Mouse (Mus musculus): ENCODE data around the gene Polr2j. TPM values are rescaled to one million over a fixed set of nuclear protein-coding genes. Genes with fewer than 3 reads are reported as not detected.

Polr2j gene
- polyA plus RNA-seq (2014; fragmentation: Illumina TruSeq; extraction: RNeasy Lipid Tissue Mini Kit (QIAGEN cat#74804); ENCODE audit: low read depth, low replicate concordance): 3.4 TPM

GRCm38 (mm10) chr5:136115891-136116783 is at the start of gene Polr2j:
Polr2j (plus strand) TSS chr5:136116631.

DNA sequence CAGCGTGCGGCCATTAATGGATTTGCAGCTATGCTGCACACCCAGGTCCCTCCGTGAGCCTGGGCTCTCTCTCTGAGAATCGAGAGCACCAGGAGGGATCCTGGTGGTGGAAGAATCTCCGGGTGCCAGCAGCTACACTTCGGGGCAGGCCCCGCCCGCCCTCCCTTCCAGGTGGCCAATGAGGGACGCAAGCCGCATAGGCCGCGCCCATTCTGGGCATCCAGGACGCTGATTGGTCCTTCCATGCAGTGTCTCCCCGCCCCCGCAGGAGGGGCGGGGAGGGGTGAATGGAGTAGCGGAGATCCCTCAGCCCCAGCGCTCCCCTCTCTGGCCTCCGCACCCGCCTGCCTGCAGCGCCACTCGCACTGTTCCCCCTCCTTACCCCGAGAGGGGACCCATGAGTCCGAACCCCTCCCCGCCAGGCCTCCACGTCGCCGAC is 32.7 kb upstream of the Polr2j start, which contains the start of gene Rasa4:
Gene Rasa4, plus strand, starts transcription at position 248 of the 439 bp plus-strand sequence.

GRCm38 (mm10) chr5:136135571-136136291 is 19.3 kb downstream of the Polr2j start, which contains the start of the genes Lrwd1 and Alkbh4:
Lrwd1 (minus strand) TSS chr5:136136074.
Alkbh4 (plus strand) TSS chr5:136136146.

GRCm38 (mm10) chr5:136170512-136171362 is 54.3 kb downstream of the Polr2j start, which contains the start of gene Orai2:
Orai2 (minus strand) TSS chr5:136170713.

Other genes starting within 250 kb of the Polr2j start
- gene Hspb1, start 228.7 kb upstream of the Polr2j start, polyA plus RNA-seq (2014; fragmentation: Illumina TruSeq; extraction: RNeasy Lipid Tissue Mini Kit (QIAGEN cat#74804); ENCODE audit: low read depth, low replicate concordance): 1.6 TPM
- 60.7 TPM for gene Ywhag, start 182.0 kb upstream of the Polr2j start, polyA plus RNA-seq (2014; fragmentation: Illumina TruSeq; extraction: RNeasy Lipid Tissue Mini Kit (QIAGEN cat#74804); ENCODE audit: low read depth, low replicate concordance)
- gene Ssc4d, start 142.1 kb upstream of the Polr2j start, polyA plus RNA-seq (2014; fragmentation: Illumina TruSeq; extraction: RNeasy Lipid Tissue Mini Kit (QIAGEN cat#74804); ENCODE audit: low read depth, low replicate concordance): 1.7 TPM
- gene Zp3, start 136.5 kb upstream of the Polr2j start, polyA plus RNA-seq (2014; fragmentation: Illumina TruSeq; extraction: RNeasy Lipid Tissue Mini Kit (QIAGEN cat#74804); ENCODE audit: low read depth, low replicate concordance): not detected
- gene Dtx2, start 121.8 kb upstream of the Polr2j start, polyA plus RNA-seq (2014; fragmentation: Illumina TruSeq; extraction: RNeasy Lipid Tissue Mini Kit (QIAGEN cat#74804); ENCODE audit: low read depth, low replicate concordance): 0.16 TPM
- 0.38 TPM for gene Upk3b, start 78.1 kb upstream of the Polr2j start, polyA plus RNA-seq (2014; fragmentation: Illumina TruSeq; extraction: RNeasy Lipid Tissue Mini Kit (QIAGEN cat#74804); ENCODE audit: low read depth, low replicate concordance)
- gene Upk3bl, start 62.1 kb upstream of the Polr2j start, polyA plus RNA-seq (2014; fragmentation: Illumina TruSeq; extraction: RNeasy Lipid Tissue Mini Kit (QIAGEN cat#74804); ENCODE audit: low read depth, low replicate concordance): not detected
- 3.8 TPM for gene Rasa4, start 32.7 kb upstream of the Polr2j start, polyA plus RNA-seq (2014; fragmentation: Illumina TruSeq; extraction: RNeasy Lipid Tissue Mini Kit (QIAGEN cat#74804); ENCODE audit: low read depth, low replicate concordance)
- gene Lrwd1, start 19.4 kb downstream of the Polr2j start, polyA plus RNA-seq (2014; fragmentation: Illumina TruSeq; extraction: RNeasy Lipid Tissue Mini Kit (QIAGEN cat#74804); ENCODE audit: low read depth, low replicate concordance): 0.88 TPM
- gene Alkbh4, start 19.5 kb downstream of the Polr2j start, polyA plus RNA-seq (2014; fragmentation: Illumina TruSeq; extraction: RNeasy Lipid Tissue Mini Kit (QIAGEN cat#74804); ENCODE audit: low read depth, low replicate concordance): 0.41 TPM
- 4.1 TPM for gene Orai2, start 54.1 kb downstream of the Polr2j start, polyA plus RNA-seq (2014; fragmentation: Illumina TruSeq; extraction: RNeasy Lipid Tissue Mini Kit (QIAGEN cat#74804); ENCODE audit: low read depth, low replicate concordance)
- gene Prkrip1, start 82.3 kb downstream of the Polr2j start, polyA plus RNA-seq (2014; fragmentation: Illumina TruSeq; extraction: RNeasy Lipid Tissue Mini Kit (QIAGEN cat#74804); ENCODE audit: low read depth, low replicate concordance): 28.2 TPM
- not detected for gene Sh2b2, start 129.9 kb downstream of the Polr2j start, polyA plus RNA-seq (2014; fragmentation: Illumina TruSeq; extraction: RNeasy Lipid Tissue Mini Kit (QIAGEN cat#74804); ENCODE audit: low read depth, low replicate concordance)

All from sigmoid colon, adult 10 weeks (tissue).